In the genomic region with DNA sequence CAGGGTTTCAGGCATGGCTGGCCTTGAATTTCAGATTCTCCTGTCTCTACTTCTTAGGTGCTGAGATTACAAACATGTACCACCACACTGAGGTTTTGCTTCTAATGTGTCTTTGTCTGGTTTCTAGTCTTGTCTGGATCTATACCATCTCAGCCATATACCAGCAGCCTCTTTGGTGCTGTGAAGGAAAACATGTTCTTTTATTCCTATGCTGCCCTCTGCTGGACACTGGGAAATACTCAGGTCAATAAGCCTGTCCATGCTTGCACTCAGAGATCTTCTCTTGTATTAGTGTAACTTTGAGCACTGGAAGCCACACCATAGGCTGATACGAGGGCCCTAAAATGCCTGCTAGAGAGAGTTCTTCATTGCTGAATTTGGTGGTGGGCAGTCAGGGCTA, we compare ENCODE assay signal across 10 mouse cellular contexts. TPM values are rescaled to one million over a fixed set of nuclear protein-coding genes. Genes with fewer than 3 reads are reported as not detected.
A peak's percentile ranks its signal among the peaks of the same experiment; 100 is the strongest.
DNase-seq lines count a peak whose midpoint lies in the region; ATAC-seq and TF ChIP-seq lines count a peak whose summit lies in the region.
"Had no signal": no experiment of that assay in that cellular context is flagged by ENCODE, and none has a peak within 500 bp of the region (broad histone marks: within the 10 kb centered on the region; RNA-seq: fewer than 3 reads in every experiment).

No protein-coding gene starts in this region.

- H3K9ac ChIP-seq in hindbrain, embryonic 14.5 days, result no peak overlapping the region
- H3K9ac ChIP-seq in hindbrain, embryonic 16.5 days (ENCODE audit: low read depth, low read length), result no peak overlapping the region
- no peak overlapping the region for H3K9ac ChIP-seq in CH12.LX (ENCODE audit: insufficient read depth, low read depth)
- H3K9ac ChIP-seq: heart, embryonic 15.5 days; neural tube, embryonic 13.5 days had no signal

- H3K27me3 ChIP-seq in hindbrain, embryonic 14.5 days (ENCODE audit: control insufficient read depth, insufficient read depth, low read length), result no peaks in the 10 kb centered on the region
- H3K27me3 ChIP-seq in hindbrain, embryonic 16.5 days (replicated peaks; ENCODE audit: control insufficient read depth, insufficient read depth, low read length), result no peaks in the 10 kb centered on the region
- H3K27me3 ChIP-seq in CH12.LX (replicated peaks), result peaks cover 6% of the 10 kb centered on the region
- H3K27me3 ChIP-seq: heart, embryonic 15.5 days; neural tube, embryonic 13.5 days had no signal

- H3K27ac ChIP-seq in hindbrain, embryonic 14.5 days, result no peak overlapping the region
- no peak overlapping the region for H3K27ac ChIP-seq in hindbrain, embryonic 16.5 days (ENCODE audit: low read depth, low read length)
- no peak overlapping the region for H3K27ac ChIP-seq in CH12.LX (ENCODE audit: insufficient read depth, low read depth)
- H3K27ac ChIP-seq: heart, embryonic 15.5 days; neural tube, embryonic 13.5 days had no signal

- H3K4me2 ChIP-seq in hindbrain, embryonic 14.5 days (replicated peaks), result no peak overlapping the region
- H3K4me2 ChIP-seq in hindbrain, embryonic 16.5 days (ENCODE audit: low read length), result no peak overlapping the region
- H3K4me2 ChIP-seq in CH12.LX (ENCODE audit: insufficient read depth, low read depth, poor library complexity, severe bottlenecking), result no peak overlapping the region
- H3K4me2 ChIP-seq: heart, embryonic 15.5 days; neural tube, embryonic 13.5 days had no signal

- in situ Hi-C loops in CH12.LX (cut with MboI; ENCODE audit: low pct_ligation_motif_present, low pct_unique_long_range_greater_than_20kb, low sequenced_read_pairs), result no loop called here

- TF ChIP-seq RAD21 in CH12.LX (IDR thresholded peaks at IDR 0.05; ENCODE audit: low read depth, low read length), result peak; percentile 30

- no peak overlapping the region for H3K4me3 ChIP-seq in hindbrain, embryonic 14.5 days (replicated peaks; ENCODE audit: low read length)
- H3K4me3 ChIP-seq in hindbrain, embryonic 16.5 days (ENCODE audit: low read length), result no peak overlapping the region
- no peak overlapping the region for H3K4me3 ChIP-seq in CH12.LX (replicated peaks in 1 of 3; ENCODE audit: low read depth in 2 of 3, low read length in 2 of 3, poor library complexity in 1 of 3)
- H3K4me3 ChIP-seq: heart, embryonic 15.5 days; neural tube, embryonic 13.5 days had no signal

- no peak for TF ChIP-seq EP300 in CH12.LX (IDR thresholded peaks at IDR 0.05; ENCODE audit: low read length)

- H3K4me1 ChIP-seq in hindbrain, embryonic 14.5 days (replicated peaks; ENCODE audit: control insufficient read depth, insufficient read depth, low read length), result no peaks in the 10 kb centered on the region
- H3K4me1 ChIP-seq in hindbrain, embryonic 16.5 days (ENCODE audit: control insufficient read depth, insufficient read depth, low read depth, low read length), result no peaks in the 10 kb centered on the region
- no peaks in the 10 kb centered on the region for H3K4me1 ChIP-seq in CH12.LX (ENCODE audit: control insufficient read depth in 1 of 2, insufficient read depth in 2 of 2)
- H3K4me1 ChIP-seq: heart, embryonic 15.5 days; neural tube, embryonic 13.5 days had no signal

- peak; percentile 53 for DNase-seq in hindbrain, embryonic 14.5 days (ENCODE audit: low spot score)
- DNase-seq in CH12.LX (ENCODE audit: extremely low read depth), result peak; percentile 24
- peak; percentile 21 to 59 for DNase-seq in adrenal gland, postnatal 36 days
- peak; percentile 59 for DNase-seq in forelimb bud, embryonic 11.5 days (ENCODE audit: low read depth, low spot score)
- peak; percentile 2 for DNase-seq in large intestine, adult 2 months (ENCODE audit: low read depth, low spot score)
- peak; percentile 67 for DNase-seq in lung, postnatal 14 days
- DNase-seq in c-Kit-positive CD71-positive TER-119-positive erythroid progenitor cells, embryonic 14.5 days (ENCODE audit: low spot score), result no peak

- no peak for ATAC-seq in hindbrain, embryonic 14.5 days (ENCODE audit: low FRiP score)
- no peak for ATAC-seq in hindbrain, embryonic 16.5 days

- TF ChIP-seq CTCF in CH12.LX (conservative IDR thresholded peaks at IDR 0.05 in 1 of 2, IDR thresholded peaks at IDR 0.05 in 1 of 2; ENCODE audit: low read depth in 2 of 2, low read length in 2 of 2), result peak; percentile 53 to 58

- H3K79me2 ChIP-seq in CH12.LX (replicated peaks; ENCODE audit: control insufficient read depth, extremely low read depth, insufficient read depth, poor library complexity, severe bottlenecking), result no peaks in the 10 kb centered on the region

- 50% methylated on average over 1 of the region's 1 CpGs for WGBS in hindbrain, embryonic 14.5 days
- WGBS in hindbrain, embryonic 16.5 days, result 54% methylated on average over 1 of the region's 1 CpGs
- 27% methylated on average over 1 of the region's 1 CpGs for WGBS in large intestine, adult 2 months

- no peaks in the 10 kb centered on the region for H3K9me3 ChIP-seq in hindbrain, embryonic 14.5 days (ENCODE audit: control insufficient read depth, low read length)
- no peaks in the 10 kb centered on the region for H3K9me3 ChIP-seq in hindbrain, embryonic 16.5 days (ENCODE audit: control insufficient read depth, low read length)
- no peaks in the 10 kb centered on the region for H3K9me3 ChIP-seq in CH12.LX (replicated peaks; ENCODE audit: low read length)
- H3K9me3 ChIP-seq: heart, embryonic 15.5 days; neural tube, embryonic 13.5 days had no signal

- no peaks in the 10 kb centered on the region for H3K36me3 ChIP-seq in hindbrain, embryonic 14.5 days (replicated peaks; ENCODE audit: control insufficient read depth, insufficient read depth)
- no peaks in the 10 kb centered on the region for H3K36me3 ChIP-seq in hindbrain, embryonic 16.5 days (ENCODE audit: control insufficient read depth, insufficient read depth, low read length)
- H3K36me3 ChIP-seq in CH12.LX (replicated peaks in 1 of 2; ENCODE audit: control insufficient read depth in 1 of 2, insufficient read depth in 1 of 2, low read length in 1 of 2), result no peaks in the 10 kb centered on the region
- H3K36me3 ChIP-seq: heart, embryonic 15.5 days; neural tube, embryonic 13.5 days had no signal

- dilution Hi-C loops in CH12.LX (cut with MboI; ENCODE audit: extremely low pct_ligation_motif_present, extremely low pct_unique_long_range_greater_than_20kb, low sequenced_read_pairs), result no loop called here

- no peak for TF ChIP-seq POLR2A in CH12.LX (IDR thresholded peaks at IDR 0.05; ENCODE audit: low read depth, low read length)

TF ChIP-seq in CH12.LX, 34 proteins besides CTCF, POLR2A, EP300 and RAD21:
- TF ChIP-seq SIN3A (IDR thresholded peaks at IDR 0.05; ENCODE audit: low read length), result no peak
- no peak for TF ChIP-seq RCOR1 (conservative IDR thresholded peaks at IDR 0.05; ENCODE audit: low read depth, low read length)
- TF ChIP-seq MXI1 (IDR thresholded peaks at IDR 0.05; ENCODE audit: low read depth, low read length), result no peak
- TF ChIP-seq HCFC1 (IDR thresholded peaks at IDR 0.05; ENCODE audit: low read depth, low read length), result no peak
- TF ChIP-seq CHD2 (IDR thresholded peaks at IDR 0.05; ENCODE audit: low read length), result no peak
- TF ChIP-seq MEF2A (IDR thresholded peaks at IDR 0.05; ENCODE audit: borderline replicate concordance, low read depth, low read length), result no peak
- TF ChIP-seq E2F4 (IDR thresholded peaks at IDR 0.05; ENCODE audit: insufficient replicate concordance, low read depth, low read length), result no peak
- TF ChIP-seq IRF4 (IDR thresholded peaks at IDR 0.05; ENCODE audit: low read depth, low read length), result no peak
- no peak for TF ChIP-seq MAFK (IDR thresholded peaks at IDR 0.05; ENCODE audit: insufficient replicate concordance, low read length)
- no peak for TF ChIP-seq ZKSCAN1 (IDR thresholded peaks at IDR 0.05; ENCODE audit: borderline replicate concordance, low read depth, low read length)
- no peak for TF ChIP-seq JUN (IDR thresholded peaks at IDR 0.05; ENCODE audit: insufficient read depth, low read depth, low read length)
- TF ChIP-seq NRF1 (IDR thresholded peaks at IDR 0.05; ENCODE audit: low read depth, low read length), result no peak

RNA-seq across cellular contexts. Expression of a gene that starts 9.6 kb away (rescaled TPM):
- polyA plus RNA-seq in hindbrain, embryonic 14.5 days (2014; fragmentation: Nextera tagmentation; extraction: Ambion mirVana), result not detected in 2 replicates
- polyA plus RNA-seq in hindbrain, embryonic 16.5 days (2015; fragmentation: Nextera tagmentation; extraction: Ambion mirVana), result not detected in 2 replicates
- total RNA-seq in CH12.LX (2012; rRNA removed) (not detected in 2 replicates), CH12.LX (2014; rRNA removed) (not detected in 2 replicates)
- not detected in 2 replicates for polyA plus RNA-seq in CH12.LX (2012; ENCODE audit: insufficient read length, low read depth)
- total RNA-seq in adrenal gland, postnatal 36 days (2021), result under 1 TPM in 1 of 2 experiments, not detected in 1; 0.76 TPM
- 2.5 and 4.2 TPM in 2 replicates for polyA plus RNA-seq in large intestine, adult 2 months (2012; rRNA removed)
- polyA plus RNA-seq: heart, embryonic 15.5 days; neural tube, embryonic 13.5 days had no signal

RNA-seq across cellular contexts. Expression of a gene that starts 56.9 kb away (rescaled TPM):
- polyA plus RNA-seq in hindbrain, embryonic 14.5 days (2014; fragmentation: Nextera tagmentation; extraction: Ambion mirVana), result 0.26 TPM in 1 of 2 replicates, not detected in the other
- 0.10 and 0.20 TPM in 2 replicates for polyA plus RNA-seq in hindbrain, embryonic 16.5 days (2015; fragmentation: Nextera tagmentation; extraction: Ambion mirVana)
- total RNA-seq in CH12.LX (2012; rRNA removed) (not detected in 2 replicates), CH12.LX (2014; rRNA removed) (not detected in 2 replicates)
- not detected in 2 replicates for polyA plus RNA-seq in CH12.LX (2012; ENCODE audit: insufficient read length, low read depth)
- 100 to 1,000 TPM; 219 to 245 TPM for total RNA-seq in adrenal gland, postnatal 36 days (2021)
- polyA plus RNA-seq in large intestine, adult 2 months (2012; rRNA removed), result 15.5 and 30.1 TPM in 2 replicates

Comparison
In these comparisons a context has a peak if more than half of its experiments do, and no peak if none do; other contexts are left out.
1. RNA of a gene that starts 56.9 kb away (polyA plus RNA-seq): 15.5 to 30.1 TPM in large intestine, adult 2 months; 0.10 to 0.20 TPM in hindbrain, embryonic 16.5 days, 0.26 TPM in hindbrain, embryonic 14.5 days and not detected in CH12.LX; every median in the first group is over 10 times any median in the second.